ENCODE assay signal across 15 mouse cellular contexts in the genomic region with DNA sequence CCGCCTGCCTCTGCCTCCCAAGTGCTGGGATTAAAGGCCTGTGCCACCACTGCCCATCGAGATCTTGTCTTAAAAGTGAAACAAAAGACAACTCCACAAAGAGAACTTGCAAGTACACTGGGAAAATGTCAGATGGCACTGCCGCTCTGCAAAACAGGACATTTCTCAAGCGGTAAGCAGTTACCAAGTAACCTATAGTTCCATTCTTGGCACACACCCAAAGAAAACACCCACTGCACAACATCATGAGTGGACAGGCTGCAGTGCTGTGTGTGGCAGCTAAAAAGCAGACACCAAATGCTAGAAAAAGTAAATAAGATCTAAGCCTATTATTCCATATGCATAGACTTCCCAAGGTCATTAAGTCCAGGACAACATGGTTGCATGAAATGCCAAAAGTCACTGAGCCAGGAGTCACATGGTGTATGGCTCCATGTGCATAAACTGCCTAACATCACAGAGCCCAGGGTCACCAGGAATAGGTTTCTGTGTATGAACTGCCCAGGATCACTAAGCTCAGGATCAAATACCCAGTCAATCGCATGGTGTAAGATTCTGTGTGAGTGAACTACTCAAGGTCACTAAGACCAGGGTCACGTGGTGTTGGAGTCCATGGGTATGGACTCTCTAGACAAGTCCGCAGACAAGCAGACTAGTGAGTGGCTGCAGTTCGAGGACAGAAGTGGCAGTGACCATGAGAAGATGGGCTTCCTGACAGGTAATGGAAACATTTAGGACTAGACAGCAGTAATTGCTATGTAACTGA. TPM values are rescaled to one million over a fixed set of nuclear protein-coding genes. Genes with fewer than 3 reads are reported as not detected.
DNase-seq lines count a peak whose midpoint lies in the region; ATAC-seq and TF ChIP-seq lines count a peak whose summit lies in the region.
"Had no signal": no experiment of that assay in that cellular context is flagged by ENCODE, and none has a peak within 500 bp of the region (broad histone marks: within the 10 kb centered on the region; RNA-seq: fewer than 3 reads in every experiment).

No protein-coding gene starts in this region.

- no peak overlapping the region for H3K4me2 ChIP-seq in embryonic facial prominence, embryonic 14.5 days (ENCODE audit: low read depth, low read length)
- H3K4me2 ChIP-seq: limb, embryonic 15.5 days had no signal

- no peak overlapping the region for H3K4me3 ChIP-seq in embryonic facial prominence, embryonic 14.5 days (ENCODE audit: low read depth, low read length)
- H3K4me3 ChIP-seq in embryonic facial prominence, embryonic 10.5 days, result no peak overlapping the region
- no peak overlapping the region for H3K4me3 ChIP-seq in testis, adult 2 months (ENCODE audit: control insufficient read depth, low read depth, low read length)
- H3K4me3 ChIP-seq: forebrain, embryonic 10.5 days; limb, embryonic 15.5 days had no signal

- peaks cover 4% of the 10 kb centered on the region; the same call in 1 of the 2 replicates for H3K4me1 ChIP-seq in embryonic facial prominence, embryonic 14.5 days (ENCODE audit: control insufficient read depth, insufficient read depth, low read length)
- peaks cover 5% of the 10 kb centered on the region; the same call in 1 of the 2 replicates for H3K4me1 ChIP-seq in embryonic facial prominence, embryonic 10.5 days
- H3K4me1 ChIP-seq in testis, adult 2 months (ENCODE audit: control insufficient read depth, insufficient read depth, low read length), result peaks cover 10% of the 10 kb centered on the region

- no peaks in the 10 kb centered on the region for H3K27me3 ChIP-seq in embryonic facial prominence, embryonic 14.5 days (replicated peaks; ENCODE audit: control insufficient read depth, insufficient read depth, low read length)
- H3K27me3 ChIP-seq in embryonic facial prominence, embryonic 10.5 days (replicated peaks; ENCODE audit: low read depth, poor library complexity, severe bottlenecking), result no peaks in the 10 kb centered on the region
- H3K27me3 ChIP-seq in testis, adult 2 months (ENCODE audit: control insufficient read depth, insufficient read depth, low read length), result no peaks in the 10 kb centered on the region
- H3K27me3 ChIP-seq: limb, embryonic 15.5 days had no signal

- no peak overlapping the region for H3K9ac ChIP-seq in embryonic facial prominence, embryonic 14.5 days (ENCODE audit: low read depth, low read length)
- H3K9ac ChIP-seq: limb, embryonic 15.5 days had no signal

- no peak for TF ChIP-seq CTCF in testis, adult 2 months (IDR thresholded peaks at IDR 0.05; ENCODE audit: control insufficient read depth, insufficient read depth, insufficient replicate concordance, low read depth, low read length)

- H3K36me3 ChIP-seq in embryonic facial prominence, embryonic 14.5 days (ENCODE audit: control insufficient read depth, insufficient read depth, low read length), result peaks cover 12% of the 10 kb centered on the region
- H3K36me3 ChIP-seq in embryonic facial prominence, embryonic 10.5 days (replicated peaks), result peaks cover 14% of the 10 kb centered on the region
- no peaks in the 10 kb centered on the region; the same call in 1 of the 2 replicates for H3K36me3 ChIP-seq in testis, adult 2 months (ENCODE audit: control insufficient read depth, insufficient read depth, low read length)

- peak; percentile 32 for DNase-seq in embryonic facial prominence, embryonic 14.5 days (ENCODE audit: low spot score)
- DNase-seq in embryonic facial prominence, embryonic 10.5 days (ENCODE audit: low spot score), result no peak
- peak; percentile 43 for DNase-seq in kidney, adult 11 months
- DNase-seq in kidney, postnatal 14 days, result no peak
- no peak for DNase-seq in testis, postnatal 10 days (ENCODE audit: low spot score)
- no peak for DNase-seq in embryo, embryonic 11 days
- DNase-seq in embryo, embryonic 10 days (ENCODE audit: low spot score), result no peak
- DNase-seq: adrenal gland, postnatal 36 days; cerebellum, postnatal 25 days; gastrocnemius, postnatal 36 days; layer of hippocampus, adult 9-11 months had no signal

- no peaks in the 10 kb centered on the region for H3K9me3 ChIP-seq in embryonic facial prominence, embryonic 14.5 days (ENCODE audit: control insufficient read depth, low read length)
- no peaks in the 10 kb centered on the region for H3K9me3 ChIP-seq in embryonic facial prominence, embryonic 10.5 days
- H3K9me3 ChIP-seq: forebrain, embryonic 10.5 days; limb, embryonic 15.5 days had no signal

- no peak for TF ChIP-seq POLR2A in testis, adult 2 months (IDR thresholded peaks at IDR 0.05; ENCODE audit: control insufficient read depth, low read depth, low read length)

- ATAC-seq in embryonic facial prominence, embryonic 14.5 days (ENCODE audit: low read depth), result no peak

- WGBS in embryonic facial prominence, embryonic 14.5 days, result 80% methylated on average over 8 of the region's 8 CpGs
- WGBS in embryonic facial prominence, embryonic 10.5 days, result 92% methylated on average over 8 of the region's 8 CpGs

- H3K27ac ChIP-seq in embryonic facial prominence, embryonic 14.5 days (replicated peaks; ENCODE audit: low read depth, low read length), result no peak overlapping the region
- H3K27ac ChIP-seq in embryonic facial prominence, embryonic 10.5 days (replicated peaks), result no peak overlapping the region
- peak overlapping the region; percentile 30 for H3K27ac ChIP-seq in testis, adult 2 months (ENCODE audit: control insufficient read depth, insufficient read depth, low read depth, low read length)
- H3K27ac ChIP-seq: forebrain, embryonic 10.5 days had no signal

RNA-seq across cellular contexts. Expression of gene Zfp787, which starts 10.2 kb away (rescaled TPM):
- 10.2 and 11.9 TPM in 2 replicates for polyA plus RNA-seq in embryonic facial prominence, embryonic 14.5 days (2014; fragmentation: Nextera tagmentation; extraction: Ambion mirVana)
- 23.5 and 26.1 TPM in 2 replicates for polyA plus RNA-seq in embryonic facial prominence, embryonic 10.5 days (2016; fragmentation: Nextera tagmentation; extraction: Ambion mirVana)
- 41.0 and 45.8 TPM in 2 replicates for polyA plus RNA-seq in testis, adult 2 months (2012; rRNA removed)

RNA-seq across cellular contexts. Expression of gene Zfp444, which starts 26.4 kb away (rescaled TPM):
- polyA plus RNA-seq in embryonic facial prominence, embryonic 14.5 days (2014; fragmentation: Nextera tagmentation; extraction: Ambion mirVana), result 40.7 and 49.6 TPM in 2 replicates
- 85.1 and 86.3 TPM in 2 replicates for polyA plus RNA-seq in embryonic facial prominence, embryonic 10.5 days (2016; fragmentation: Nextera tagmentation; extraction: Ambion mirVana)
- 20.3 and 21.6 TPM in 2 replicates for polyA plus RNA-seq in testis, adult 2 months (2012; rRNA removed)

RNA-seq across cellular contexts. Expression of gene Galp, which starts 51.3 kb away (rescaled TPM):
- polyA plus RNA-seq in embryonic facial prominence, embryonic 14.5 days (2014; fragmentation: Nextera tagmentation; extraction: Ambion mirVana), result not detected in 2 replicates
- polyA plus RNA-seq in embryonic facial prominence, embryonic 10.5 days (2016; fragmentation: Nextera tagmentation; extraction: Ambion mirVana), result not detected in 2 replicates
- polyA plus RNA-seq in testis, adult 2 months (2012; rRNA removed), result not detected in 2 replicates
- polyA plus RNA-seq: forebrain, embryonic 10.5 days; limb, embryonic 15.5 days; spleen, adult 2 months had no signal

Comparison
In these comparisons a context has a peak if more than half of its experiments do, and no peak if none do; other contexts are left out.
1. DNase-seq: peak in embryonic facial prominence, embryonic 14.5 days (single experiment) and kidney, adult 11 months (single experiment); none in embryonic facial prominence, embryonic 10.5 days (single experiment), kidney, postnatal 14 days (single experiment), testis, postnatal 10 days (single experiment), embryo, embryonic 11 days (single experiment) and embryo, embryonic 10 days (single experiment).